Mouse (Mus musculus) heart, embryonic 12.5 days (tissue): ENCODE data around the gene Gm6899. TPM values are rescaled to one million over a fixed set of nuclear protein-coding genes. Genes with fewer than 3 reads are reported as not detected.

Experiments used
- ATAC-seq: fragments of 200-750 bp; cut with Nextera tagmentation; 2 replicates; pipeline ENCODE4 v1.8.0; 2017; ENCODE audit warnings: moderate TSS enrichment, moderate library complexity; ENCODE audit not compliant: insufficient number of reproducible peaks, low FRiP score
- H3K27ac ChIP-seq: fragments of 300-500 bp; sonication (generic); 2 replicates; pipeline ENCODE4 v1.5.1; 2016; ENCODE audit warnings: mild to moderate bottlenecking, moderate library complexity; ENCODE audit not compliant: poor library complexity, severe bottlenecking
- H3K27me3 ChIP-seq: fragments of 300-500 bp; sonication (generic); replicated peaks from 2 replicates; pipeline ENCODE4 v1.6.1; 2016; ENCODE audit warnings: mild to moderate bottlenecking, moderate library complexity
- H3K36me3 ChIP-seq: fragments of 300-500 bp; sonication (generic); 2 replicates; pipeline ENCODE4 v1.6.1; 2016; ENCODE audit warnings: mild to moderate bottlenecking, moderate library complexity
- H3K4me1 ChIP-seq: fragments of 300-500 bp; sonication (generic); replicated peaks from 2 replicates; pipeline ENCODE4 v1.6.1; 2016; ENCODE audit warnings: mild to moderate bottlenecking
- H3K4me2 ChIP-seq: fragments of 300-500 bp; sonication (generic); 2 replicates; pipeline ENCODE4 v1.6.1; 2016; ENCODE audit warnings: mild to moderate bottlenecking, moderate library complexity
- H3K4me3 ChIP-seq: fragments of 300-500 bp; sonication (generic); 2 replicates; pipeline ENCODE4 v1.5.1; 2016; ENCODE audit warnings: mild to moderate bottlenecking
- H3K9ac ChIP-seq: fragments of 300-500 bp; sonication (generic); 2 replicates; pipeline ENCODE4 v1.6.1; 2016; ENCODE audit warnings: mild to moderate bottlenecking, moderate library complexity
- H3K9me3 ChIP-seq: fragments of 300-500 bp; sonication (generic); replicated peaks from 2 replicates; pipeline ENCODE4 v1.6.1; 2016; ENCODE audit warnings: mild to moderate bottlenecking, moderate library complexity
- WGBS: fragments of 180-500 bp; shearing (Covaris S2); methylation state at CpG from one replicate; pipeline ENCODE4 v1.1.7; 2016; 5-methylcytosine and 5-hydroxymethylcytosine counted together
- polyA plus RNA-seq: library from polyadenylated mRNA; unstranded; fragments of >200 nt; fragmentation: Nextera tagmentation; extraction: Ambion mirVana; gene quantifications from 2 replicates; pipeline ENCODE4 v1.2.1, GENCODE M21; 2016

Gene Gm6899
- not detected in 2 replicates for polyA plus RNA-seq

DNA sequence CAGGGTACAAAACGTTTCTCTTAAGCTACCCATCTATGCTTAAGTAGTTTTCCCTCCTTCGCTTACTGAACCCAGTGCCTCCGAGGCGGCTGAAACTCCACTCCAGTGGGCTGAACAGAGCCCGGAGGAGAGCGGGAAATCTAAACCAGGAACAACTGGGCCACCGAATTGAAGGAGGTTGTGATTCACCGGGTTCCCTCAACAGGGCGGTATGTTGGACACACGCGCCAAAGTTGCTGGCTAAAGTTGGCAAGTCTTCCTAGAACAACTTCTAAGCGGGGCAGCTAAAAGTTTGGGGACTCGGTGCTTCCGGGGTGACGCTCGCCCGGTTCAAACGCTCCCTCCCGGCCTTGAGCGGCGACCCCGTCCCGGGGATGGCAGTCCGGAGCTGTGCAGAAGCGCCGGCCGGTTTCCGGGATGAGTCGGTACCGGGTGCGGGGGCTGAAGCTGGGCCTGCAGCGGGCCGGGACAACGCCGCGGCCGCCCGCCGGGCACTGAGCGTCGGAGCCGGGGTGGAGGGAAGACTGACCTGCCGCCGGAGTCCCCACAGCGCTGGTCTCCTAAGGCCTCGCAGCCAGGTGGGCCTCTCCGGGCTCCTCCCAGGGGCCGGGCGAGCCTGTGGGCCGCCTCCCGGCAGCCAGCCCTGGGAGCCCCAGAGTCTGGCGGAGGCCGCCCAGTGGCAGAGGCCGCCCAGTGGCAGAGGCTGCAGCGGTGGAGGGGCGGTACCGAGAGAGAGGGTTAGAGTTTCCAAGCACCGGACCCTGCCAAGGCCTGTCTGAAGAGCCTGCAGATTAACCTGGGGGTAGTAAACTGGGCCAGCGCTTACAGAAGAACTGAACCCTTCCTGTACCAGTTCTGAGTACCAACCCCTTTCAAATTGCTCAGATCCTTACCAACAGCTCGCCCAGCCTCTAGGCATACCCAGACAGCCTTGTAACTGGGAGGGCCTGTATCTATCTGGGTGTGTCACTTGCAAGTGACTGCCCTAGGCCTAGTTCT, at the start of gene Gm6899, which contains the start of gene Vrk2:
TSS of gene Gm6899 (plus strand) at position 181 of the 999 bp plus-strand sequence.
TSS of gene Vrk2 (minus strand) at position 939 of the 999 bp plus-strand sequence.
- H3K4me3 ChIP-seq, result peak within 1 kb of the TSS; percentile 88
- peaks cover 6% of the 10 kb centered on the region for H3K4me1 ChIP-seq
- no peaks in the 10 kb centered on the region for H3K27me3 ChIP-seq
- H3K9me3 ChIP-seq, result no peaks in the 10 kb centered on the region
- H3K9ac ChIP-seq, result peak within 1 kb of the TSS; percentile 85
- peaks cover 4% of the 10 kb centered on the region; the same call in 1 of the 2 replicates for H3K36me3 ChIP-seq
- H3K27ac ChIP-seq, result peak within 1 kb of the TSS; percentile 75
- ATAC-seq, result peak; percentile 98
- under 1% methylated on average over 60 of the region's 60 CpGs for WGBS
- peak within 1 kb of the TSS; percentile 72 for H3K4me2 ChIP-seq

DNA sequence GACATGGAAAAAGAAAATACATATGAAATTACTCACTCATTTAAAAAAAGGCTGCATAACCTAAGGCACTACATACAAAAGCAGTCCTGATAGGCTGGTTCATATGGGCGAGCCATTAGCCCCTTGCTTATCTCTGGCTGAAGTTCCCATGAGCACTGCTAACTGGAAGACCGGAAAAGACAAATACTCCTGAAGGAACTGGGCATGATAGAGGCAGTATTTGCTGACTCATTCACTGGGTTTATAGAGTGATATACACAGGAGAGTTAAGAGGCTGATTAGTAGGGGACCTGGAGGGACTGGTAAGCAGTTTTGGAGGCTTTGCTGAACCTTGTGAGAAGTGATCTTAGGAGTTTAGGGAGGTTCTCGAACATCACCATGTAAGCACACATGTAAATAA, 41.5 kb upstream of the Gm6899 start:
- WGBS, result 64% methylated on average over 3 of the region's 3 CpGs
- no peak overlapping the region for H3K4me3 ChIP-seq
- H3K9me3 ChIP-seq, result peaks cover 3% of the 10 kb centered on the region; the same call in 1 of the 2 replicates
- no peak overlapping the region for H3K9ac ChIP-seq
- peaks cover 6% of the 10 kb centered on the region for H3K36me3 ChIP-seq
- ATAC-seq, result no peak
- no peak overlapping the region for H3K4me2 ChIP-seq
- H3K27me3 ChIP-seq, result no peaks in the 10 kb centered on the region
- H3K4me1 ChIP-seq, result no peaks in the 10 kb centered on the region
- no peak overlapping the region for H3K27ac ChIP-seq

DNA sequence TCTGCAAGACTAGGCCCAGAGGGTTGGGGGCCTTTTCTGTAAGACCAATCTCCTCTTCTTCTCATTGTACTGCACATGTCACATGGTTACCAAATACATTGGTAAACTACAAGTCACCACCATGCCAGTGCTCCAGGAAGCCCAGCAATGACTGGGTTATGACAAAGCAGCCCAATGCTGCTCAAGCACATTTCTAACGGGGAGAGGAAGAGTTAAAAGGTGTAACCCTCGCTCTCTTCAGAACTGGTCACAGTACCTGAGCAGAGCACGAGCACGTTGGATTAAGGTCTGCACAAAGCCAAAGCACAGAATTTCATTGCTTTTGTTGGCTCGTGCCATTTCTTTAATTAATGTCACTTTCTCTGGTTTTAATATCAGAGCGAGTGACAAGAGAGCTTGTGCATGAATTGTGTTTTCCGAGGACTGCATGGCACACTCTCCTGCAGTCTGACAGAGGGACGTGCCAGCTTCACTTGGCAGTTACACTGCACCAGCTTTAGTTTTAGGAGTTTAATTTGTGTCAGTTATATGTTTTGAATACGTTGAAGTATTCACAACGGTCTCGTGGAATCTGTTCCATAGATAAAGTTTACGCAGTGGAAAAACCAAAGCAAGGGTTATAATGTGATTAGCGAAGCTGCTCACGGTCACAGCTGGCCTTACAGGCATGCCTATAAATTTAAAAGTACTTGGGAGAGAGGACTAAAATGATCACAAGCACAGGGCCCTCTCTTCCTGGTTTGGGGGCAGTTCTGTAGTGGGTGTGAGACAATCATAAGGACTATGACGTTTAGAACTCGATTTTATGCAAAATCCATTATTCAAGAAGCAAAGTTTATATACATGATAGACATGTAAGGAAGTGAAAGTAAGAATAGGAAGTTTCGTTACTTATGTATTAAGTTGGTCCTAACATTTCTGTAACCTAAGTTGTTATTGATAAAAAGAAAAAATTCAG, 7.4 kb upstream of the Gm6899 start:
- Histone ChIP-seq H3K36me3 (peaks cover 4% of the 10 kb centered on the region; the same call in 1 of the 2 replicates), H3K4me1 (no peaks in the 10 kb centered on the region), H3K27me3 (no peaks in the 10 kb centered on the region), H3K9me3 (no peaks in the 10 kb centered on the region), H3K4me2 (no peak overlapping the region), H3K4me3 (no peak overlapping the region), H3K27ac (no peak overlapping the region), H3K9ac (no peak overlapping the region)
- 83% methylated on average over 17 of the region's 17 CpGs for WGBS
- no peak for ATAC-seq

DNA sequence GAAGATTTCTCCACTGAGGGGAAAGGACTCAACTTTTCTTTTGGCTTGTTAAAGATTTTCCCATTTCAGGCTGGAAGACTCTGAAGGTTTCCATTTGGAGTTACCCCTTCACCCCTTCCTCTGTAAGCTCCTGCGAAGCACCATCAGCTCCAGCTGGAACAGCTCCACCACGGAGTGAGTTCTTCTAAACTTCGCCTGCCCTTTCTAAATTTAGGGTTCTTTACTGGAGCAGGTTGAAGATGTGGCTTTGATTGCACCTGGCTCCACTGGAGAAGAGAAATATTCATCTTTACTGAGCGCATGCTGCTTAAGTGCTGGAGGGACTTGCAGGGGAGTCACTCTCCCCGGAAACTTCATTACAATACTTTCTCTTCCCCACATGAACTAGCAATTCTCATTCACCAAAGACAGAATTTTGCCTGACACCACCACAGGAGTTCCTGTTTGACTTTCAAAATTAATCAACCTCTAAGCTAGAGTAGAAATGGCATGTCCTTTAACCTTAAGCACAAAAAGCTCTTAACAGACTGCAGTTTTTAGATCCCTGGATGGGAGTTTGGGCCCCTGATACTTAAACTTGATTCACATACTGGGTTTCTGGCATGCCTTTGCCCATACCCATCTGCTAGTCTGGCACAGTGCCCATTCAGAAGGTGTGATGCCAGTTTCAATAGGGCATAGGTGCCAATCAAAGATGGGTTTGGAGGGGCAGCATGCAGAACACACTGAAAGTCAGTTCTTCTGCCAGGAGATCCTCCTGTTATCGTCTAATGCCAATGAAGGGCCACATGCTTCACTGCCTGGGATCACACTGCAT, 6.5 kb upstream of the Gm6899 start:
- WGBS, result 71% methylated on average over 6 of the region's 6 CpGs
- no peaks in the 10 kb centered on the region for H3K4me1 ChIP-seq
- H3K9me3 ChIP-seq, result no peaks in the 10 kb centered on the region
- H3K9ac ChIP-seq, result no peak overlapping the region
- no peak overlapping the region for H3K27ac ChIP-seq
- H3K27me3 ChIP-seq, result no peaks in the 10 kb centered on the region
- H3K4me2 ChIP-seq, result no peak overlapping the region
- peaks cover 4% of the 10 kb centered on the region; the same call in 1 of the 2 replicates for H3K36me3 ChIP-seq
- no peak for ATAC-seq
- no peak overlapping the region for H3K4me3 ChIP-seq

DNA sequence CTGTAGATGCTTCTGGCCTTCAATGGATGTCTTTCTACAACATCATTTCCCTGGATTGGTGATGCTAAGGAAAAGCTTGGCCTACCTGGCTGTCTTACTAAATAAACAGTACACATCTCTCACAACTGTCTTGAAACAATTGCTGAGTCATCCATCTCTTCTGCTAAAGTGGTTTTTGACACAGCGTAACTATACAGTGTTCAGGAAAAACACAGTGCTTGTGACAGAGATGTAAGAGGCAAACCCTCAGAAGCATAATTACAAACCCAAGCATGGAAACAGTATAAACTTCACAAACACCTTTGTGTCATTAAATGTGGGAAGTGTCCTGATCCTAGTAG, 5.9 kb upstream of the Gm6899 start:
- no peaks in the 10 kb centered on the region for H3K27me3 ChIP-seq
- H3K9ac ChIP-seq, result no peak overlapping the region
- no peak for ATAC-seq
- H3K4me3 ChIP-seq, result no peak overlapping the region
- no peak overlapping the region for H3K27ac ChIP-seq
- no peaks in the 10 kb centered on the region for H3K9me3 ChIP-seq
- H3K36me3 ChIP-seq, result peaks cover 4% of the 10 kb centered on the region; the same call in 1 of the 2 replicates
- WGBS, result 91% methylated on average over 1 of the region's 1 CpGs
- H3K4me2 ChIP-seq, result no peak overlapping the region
- no peaks in the 10 kb centered on the region; the same call in 1 of the 2 replicates for H3K4me1 ChIP-seq

DNA sequence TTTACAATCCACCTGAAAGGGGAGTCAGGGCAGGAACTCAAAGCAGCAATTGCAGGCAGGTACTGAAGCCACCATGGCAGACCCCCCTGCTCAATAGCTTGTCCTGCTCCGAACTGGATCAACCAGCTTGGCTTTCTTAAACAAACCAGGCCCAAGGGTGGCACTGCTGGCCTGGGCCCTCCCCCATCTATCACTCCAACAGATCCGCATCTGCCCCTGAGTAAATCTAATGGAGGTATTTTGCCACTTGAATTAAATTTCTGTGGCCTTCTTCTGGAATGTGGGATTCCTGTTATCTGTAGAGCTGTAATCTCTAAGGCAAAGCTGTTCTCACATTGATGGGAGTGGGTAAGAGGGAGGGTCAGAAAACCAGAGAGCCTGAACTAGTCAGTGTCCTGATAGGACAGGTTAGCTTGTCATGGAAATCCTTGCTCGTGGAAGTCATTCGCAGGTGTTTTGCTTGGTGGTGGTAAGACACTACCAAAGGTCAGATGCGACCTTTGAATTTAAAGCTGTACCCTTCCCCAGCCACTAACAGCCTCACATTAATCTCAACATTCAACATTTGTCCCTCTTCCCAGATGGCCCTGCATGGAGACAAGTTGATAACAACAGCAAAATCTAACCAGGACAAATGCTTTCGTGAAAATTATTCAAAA, 517 bp upstream of the Gm6899 start:
- ATAC-seq, result no peak
- peaks cover 6% of the 10 kb centered on the region for H3K4me1 ChIP-seq
- H3K9me3 ChIP-seq, result no peaks in the 10 kb centered on the region
- H3K9ac ChIP-seq, result peak overlapping the region; percentile 85
- peak overlapping the region; percentile 88 for H3K4me3 ChIP-seq
- peaks cover 4% of the 10 kb centered on the region; the same call in 1 of the 2 replicates for H3K36me3 ChIP-seq
- H3K27me3 ChIP-seq, result no peaks in the 10 kb centered on the region
- peak overlapping the region; percentile 72 for H3K4me2 ChIP-seq
- 29% methylated on average over 6 of the region's 6 CpGs for WGBS
- H3K27ac ChIP-seq, result peak overlapping the region; percentile 75; the same call in 1 of the 2 replicates

DNA sequence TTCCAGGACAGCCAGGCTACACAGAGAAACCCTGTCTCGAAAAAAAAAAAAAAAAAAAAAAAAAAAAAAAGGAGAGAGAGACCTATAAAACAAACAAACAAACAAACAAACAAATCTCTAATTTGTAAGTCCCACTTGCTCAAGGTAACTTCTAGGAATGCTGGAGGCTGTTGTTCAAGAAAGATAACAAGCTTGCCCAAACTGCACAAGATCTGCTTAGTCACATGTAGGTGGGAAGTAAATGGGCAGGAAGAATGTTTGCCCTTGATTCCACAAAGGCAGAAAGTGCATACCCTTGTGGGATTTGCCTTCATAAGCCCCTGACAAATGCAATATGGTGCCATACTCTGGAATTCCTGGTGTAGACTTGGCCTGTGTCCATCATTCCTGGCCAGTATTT, 1.4 kb downstream of the Gm6899 start:
- Histone ChIP-seq H3K27me3 (no peaks in the 10 kb centered on the region), H3K4me3 (no peak overlapping the region), H3K4me2 (no peak overlapping the region), H3K9ac (no peak overlapping the region), H3K4me1 (peaks cover 6% of the 10 kb centered on the region), H3K27ac (no peak overlapping the region), H3K36me3 (peaks cover 4% of the 10 kb centered on the region; the same call in 1 of the 2 replicates), H3K9me3 (no peaks in the 10 kb centered on the region)
- WGBS, result 82% methylated on average over 1 of the region's 1 CpGs
- ATAC-seq, result no peak

DNA sequence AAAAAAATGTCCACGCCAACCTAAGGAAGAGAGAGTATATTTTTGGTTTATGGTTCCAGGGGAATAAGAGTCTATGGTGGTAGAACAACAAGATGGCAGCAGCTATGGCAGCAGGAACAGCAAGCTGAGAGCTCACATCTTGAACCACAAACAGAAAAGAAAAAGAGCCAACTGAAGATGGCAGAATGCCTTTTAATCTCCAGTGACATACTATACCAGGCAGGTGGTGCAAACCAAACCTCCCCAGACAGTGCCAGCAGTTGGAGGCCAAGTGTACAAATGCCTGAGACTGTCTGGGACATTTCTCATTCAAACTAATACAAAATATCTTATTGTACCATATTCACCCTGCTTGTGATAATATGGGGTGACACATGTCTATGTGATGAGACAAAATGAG, 3.1 kb downstream of the Gm6899 start:
- Histone ChIP-seq H3K9me3 (no peaks in the 10 kb centered on the region), H3K27ac (no peak overlapping the region), H3K9ac (no peak overlapping the region), H3K4me3 (no peak overlapping the region), H3K36me3 (no peaks in the 10 kb centered on the region), H3K4me2 (no peak overlapping the region), H3K4me1 (peaks cover 6% of the 10 kb centered on the region), H3K27me3 (no peaks in the 10 kb centered on the region)
- 77% methylated on average over 1 of the region's 1 CpGs for WGBS
- no peak for ATAC-seq

DNA sequence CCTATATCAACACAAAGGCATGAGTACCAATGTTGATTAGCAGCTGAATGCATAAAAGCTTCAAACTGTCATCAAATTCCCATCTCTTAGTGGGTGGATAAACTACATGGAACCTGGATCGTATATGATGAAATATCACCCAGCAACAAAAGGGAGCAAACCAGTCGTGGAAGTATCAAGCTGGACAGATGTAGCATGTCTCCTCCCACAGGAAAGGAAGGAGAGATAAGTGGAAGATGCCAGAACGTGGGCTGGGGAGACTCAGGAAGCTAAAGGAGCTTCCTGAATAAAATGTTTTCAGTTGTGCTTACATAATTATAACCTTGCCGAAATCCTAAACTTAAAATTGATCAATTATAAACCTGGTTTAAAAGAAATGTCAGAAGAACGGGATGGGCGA, 4.1 kb downstream of the Gm6899 start:
- Histone ChIP-seq H3K9me3 (no peaks in the 10 kb centered on the region), H3K9ac (no peak overlapping the region), H3K4me3 (no peak overlapping the region), H3K27me3 (no peaks in the 10 kb centered on the region), H3K4me2 (no peak overlapping the region), H3K36me3 (no peaks in the 10 kb centered on the region), H3K27ac (no peak overlapping the region), H3K4me1 (peaks cover 6% of the 10 kb centered on the region)
- no peak for ATAC-seq
- 50% methylated on average over 6 of the region's 6 CpGs for WGBS

DNA sequence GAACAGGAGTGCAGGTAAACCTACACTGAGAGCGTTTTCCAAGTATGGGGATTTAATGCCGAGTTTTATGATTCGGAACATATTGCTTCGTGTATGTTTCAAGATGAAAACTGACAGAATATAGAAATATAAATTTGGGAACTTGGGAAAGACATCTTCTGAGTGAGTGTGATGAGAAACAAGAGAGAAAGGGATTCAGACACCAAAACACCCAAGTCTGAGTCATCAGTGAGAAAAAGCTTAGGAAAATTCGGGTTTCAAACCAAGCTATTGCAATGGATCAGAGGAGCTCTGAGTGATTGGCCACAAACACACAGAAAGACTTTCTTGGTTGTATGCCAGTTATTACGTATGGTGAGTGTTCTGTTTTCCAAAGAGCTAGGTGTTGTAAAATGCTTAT, 4.7 kb downstream of the Gm6899 start:
- Histone ChIP-seq H3K4me3 (no peak overlapping the region), H3K36me3 (no peaks in the 10 kb centered on the region), H3K4me1 (peaks cover under 1% of the 10 kb centered on the region; the same call in 1 of the 2 replicates), H3K4me2 (no peak overlapping the region), H3K27ac (no peak overlapping the region), H3K9ac (no peak overlapping the region), H3K27me3 (no peaks in the 10 kb centered on the region), H3K9me3 (no peaks in the 10 kb centered on the region)
- WGBS, result 73% methylated on average over 6 of the region's 6 CpGs
- no peak for ATAC-seq
